Mouse (Mus musculus) neural tube, embryonic 13.5 days (tissue): ENCODE data around the gene Krtap5-3. TPM values are rescaled to one million over a fixed set of nuclear protein-coding genes. Genes with fewer than 3 reads are reported as not detected.
"Not testable (repeated sequence)": the region's sequence is repeated elsewhere in the genome, so short reads cannot be mapped to it uniquely, and the experiment has no call there.

Source experiments
- ATAC-seq: fragments of 200-750 bp; cut with Nextera tagmentation; 2 replicates; pipeline ENCODE4 v1.8.0; 2017; ENCODE audit warnings: low read depth, mild to moderate bottlenecking, moderate TSS enrichment, moderate library complexity
- H3K27ac ChIP-seq: fragments of 300-500 bp; sonication (generic); replicated peaks from 2 replicates; pipeline ENCODE4 v1.5.1; 2015; ENCODE audit warnings: moderate library complexity, mild to moderate bottlenecking, inconsistent platforms
- H3K27me3 ChIP-seq: fragments of 300-500 bp; sonication (generic); 2 replicates; pipeline ENCODE4 v1.6.1; 2015; ENCODE audit warnings: mild to moderate bottlenecking, inconsistent platforms
- H3K36me3 ChIP-seq: fragments of 300-500 bp; sonication (generic); 2 replicates; pipeline ENCODE4 v1.6.1; 2015; ENCODE audit warnings: mild to moderate bottlenecking, inconsistent platforms
- H3K4me1 ChIP-seq: fragments of 300-500 bp; sonication (generic); replicated peaks from 2 replicates; pipeline ENCODE4 v1.6.1; 2015; ENCODE audit warnings: inconsistent platforms
- H3K4me2 ChIP-seq: fragments of 300-500 bp; sonication (generic); 2 replicates; pipeline ENCODE4 v1.6.1; 2015; ENCODE audit warnings: inconsistent platforms, mild to moderate bottlenecking, moderate library complexity
- H3K4me3 ChIP-seq: fragments of 300-500 bp; sonication (generic); 2 replicates; pipeline ENCODE4 v1.5.1; 2015; ENCODE audit warnings: mild to moderate bottlenecking, inconsistent platforms
- H3K9ac ChIP-seq: fragments of 300-500 bp; sonication (generic); 2 replicates; pipeline ENCODE4 v1.6.1; 2015; ENCODE audit warnings: moderate library complexity, mild to moderate bottlenecking, inconsistent platforms
- H3K9me3 ChIP-seq: fragments of 300-500 bp; sonication (generic); 2 replicates; pipeline ENCODE4 v1.6.1; 2016; ENCODE audit warnings: inconsistent platforms
- WGBS: fragments of 180-500 bp; shearing (Covaris S2); methylation state at CpG from one replicate; pipeline ENCODE4 v1.1.7; 2015; 5-methylcytosine and 5-hydroxymethylcytosine counted together
- polyA plus RNA-seq: library from polyadenylated mRNA; unstranded; fragments of >200 nt; fragmentation: Nextera tagmentation; extraction: Ambion mirVana; gene quantifications from 2 replicates; pipeline ENCODE4 v1.2.1, GENCODE M21; 2015

The Krtap5-3 gene
- polyA plus RNA-seq, 1 experiment from 2014 or later: not detected

- Histone ChIP-seq H3K9me3 (no peaks in the 10 kb centered on the region), H3K4me3 (no peak overlapping the region), H3K4me2 (no peak overlapping the region), H3K9ac (no peak overlapping the region), H3K27me3 (no peaks in the 10 kb centered on the region), H3K36me3 (no peaks in the 10 kb centered on the region), H3K27ac (no peak overlapping the region), H3K4me1 (no peaks in the 10 kb centered on the region)
- no peak for ATAC-seq
These were observed 4.3 kb downstream of the Krtap5-3 start for GRCm38 (mm10) chr7:142205488-142205887.

GRCm38 (mm10) chr7:142206891-142207290 lies 5.7 kb downstream of the Krtap5-3 start:
- not testable (repeated sequence) for H3K36me3 ChIP-seq, H3K4me2 ChIP-seq, H3K27ac ChIP-seq, H3K9ac ChIP-seq, H3K4me3 ChIP-seq, ATAC-seq, H3K9me3 ChIP-seq, H3K4me1 ChIP-seq, H3K27me3 ChIP-seq
- WGBS: 80% methylated on average over 5 of the region's 5 CpGs

GRCm38 (mm10) chr7:142211559-142211958 lies 10.4 kb downstream of the Krtap5-3 start, which contains the start of gene Gm7579:
Gene Gm7579 (plus strand): TSS chr7:142211859.
- Histone ChIP-seq H3K9me3 (no peaks in the 10 kb centered on the region), H3K9ac (no peak within 1 kb of the TSS), H3K27ac (no peak within 1 kb of the TSS), H3K27me3 (no peaks in the 10 kb centered on the region), H3K36me3 (no peaks in the 10 kb centered on the region), H3K4me2 (no peak within 1 kb of the TSS), H3K4me1 (no peaks in the 10 kb centered on the region), H3K4me3 (no peak within 1 kb of the TSS)
- no peak for ATAC-seq
- 73% methylated on average over 1 of the region's 1 CpGs for WGBS

GRCm38 (mm10) chr7:142212136-142212535 lies 11.0 kb downstream of the Krtap5-3 start:
- not testable (repeated sequence) for H3K4me1 ChIP-seq, H3K4me2 ChIP-seq, H3K36me3 ChIP-seq, H3K9ac ChIP-seq, H3K27ac ChIP-seq, H3K4me3 ChIP-seq, H3K27me3 ChIP-seq, ATAC-seq, H3K9me3 ChIP-seq
- WGBS: 57% methylated on average over 1 of the region's 1 CpGs

GRCm38 (mm10) chr7:142224518-142224917 lies 23.4 kb downstream of the Krtap5-3 start:
- no peak overlapping the region for H3K27ac ChIP-seq
- no peak overlapping the region for H3K9ac ChIP-seq
- no peaks in the 10 kb centered on the region for H3K4me1 ChIP-seq
- H3K9me3 ChIP-seq: no peaks in the 10 kb centered on the region
- ATAC-seq: no peak
- no peaks in the 10 kb centered on the region for H3K27me3 ChIP-seq
- H3K4me3 ChIP-seq: no peak overlapping the region
- 51% methylated on average over 2 of the region's 2 CpGs for WGBS
- no peak overlapping the region for H3K4me2 ChIP-seq
- no peaks in the 10 kb centered on the region for H3K36me3 ChIP-seq

- not testable (repeated sequence) for H3K27me3 ChIP-seq, ATAC-seq, H3K4me3 ChIP-seq, H3K4me1 ChIP-seq, H3K36me3 ChIP-seq, H3K4me2 ChIP-seq, H3K9ac ChIP-seq, H3K27ac ChIP-seq, H3K9me3 ChIP-seq
- WGBS: 36% methylated on average over 3 of the region's 3 CpGs
These were observed 28.7 kb downstream of the Krtap5-3 start, which contains the start of gene Krtap5-5 for GRCm38 (mm10) chr7:142229871-142230270. Gene Krtap5-5 (minus strand): TSS chr7:142229971.

GRCm38 (mm10) chr7:142231540-142231939 lies 30.4 kb downstream of the Krtap5-3 start:
- ATAC-seq: no peak
- no peak overlapping the region for H3K27ac ChIP-seq
- 50% methylated on average over 1 of the region's 1 CpGs for WGBS
- H3K27me3 ChIP-seq: no peaks in the 10 kb centered on the region
- no peak overlapping the region for H3K9ac ChIP-seq
- H3K4me3 ChIP-seq: no peak overlapping the region
- no peaks in the 10 kb centered on the region for H3K36me3 ChIP-seq
- H3K9me3 ChIP-seq: peaks cover 11% of the 10 kb centered on the region; the same call in 1 of the 2 replicates
- H3K4me1 ChIP-seq: no peaks in the 10 kb centered on the region
- no peak overlapping the region for H3K4me2 ChIP-seq

GRCm38 (mm10) chr7:142240978-142241377 lies 39.8 kb downstream of the Krtap5-3 start, which contains the start of gene Gm40460:
Gene Gm40460 (minus strand): TSS chr7:142241078.
- no peaks in the 10 kb centered on the region for H3K9me3 ChIP-seq
- H3K27me3 ChIP-seq: no peaks in the 10 kb centered on the region
- H3K9ac ChIP-seq: no peak within 1 kb of the TSS
- no peaks in the 10 kb centered on the region for H3K36me3 ChIP-seq
- 52% methylated on average over 2 of the region's 2 CpGs for WGBS
- H3K27ac ChIP-seq: no peak within 1 kb of the TSS
- no peak within 1 kb of the TSS for H3K4me3 ChIP-seq
- H3K4me1 ChIP-seq: no peaks in the 10 kb centered on the region
- ATAC-seq: no peak
- no peak within 1 kb of the TSS for H3K4me2 ChIP-seq

GRCm38 (mm10) chr7:142249824-142250223 lies 48.7 kb downstream of the Krtap5-3 start:
- H3K4me1 ChIP-seq: no peaks in the 10 kb centered on the region
- 0% methylated on average over 1 of the region's 1 CpGs for WGBS
- H3K27me3 ChIP-seq: no peaks in the 10 kb centered on the region; the same call in 1 of the 2 replicates
- ATAC-seq: no peak
- H3K9me3 ChIP-seq: no peaks in the 10 kb centered on the region
- H3K4me3 ChIP-seq: no peak overlapping the region
- no peak overlapping the region for H3K27ac ChIP-seq
- no peak overlapping the region for H3K4me2 ChIP-seq
- no peak overlapping the region for H3K9ac ChIP-seq
- no peaks in the 10 kb centered on the region for H3K36me3 ChIP-seq

Other genes with a start within 250 kb of the Krtap5-3 start
- gene Mob2, start 140.3 kb upstream of the Krtap5-3 start, polyA plus RNA-seq: 51.3 and 52.8 TPM in 2 replicates
- 88.4 and 96.1 TPM in 2 replicates for gene Dusp8, start 105.5 kb upstream of the Krtap5-3 start, polyA plus RNA-seq
- not detected in 2 replicates for gene Gm45618, start 80.6 kb upstream of the Krtap5-3 start, polyA plus RNA-seq
- not detected in 2 replicates for gene Gm39115, start 65.3 kb upstream of the Krtap5-3 start, polyA plus RNA-seq
- not detected in 2 replicates for gene Gm45337, start 56.8 kb upstream of the Krtap5-3 start, polyA plus RNA-seq
- not detected in 2 replicates for gene Gm29735, start 44.3 kb upstream of the Krtap5-3 start, polyA plus RNA-seq
- not detected in 2 replicates for gene Gm4553, start 35.6 kb upstream of the Krtap5-3 start, polyA plus RNA-seq
- not detected in 2 replicates for gene Krtap5-2, start 25.4 kb upstream of the Krtap5-3 start, polyA plus RNA-seq
- gene Gm10153, start 11.0 kb upstream of the Krtap5-3 start, polyA plus RNA-seq: not detected in 2 replicates
- gene Gm7579, start 10.5 kb downstream of the Krtap5-3 start, polyA plus RNA-seq: not detected in 2 replicates
- gene Krtap5-5, start 28.6 kb downstream of the Krtap5-3 start, polyA plus RNA-seq: not detected in 2 replicates
- gene Gm40460, start 39.7 kb downstream of the Krtap5-3 start, polyA plus RNA-seq: not detected in 2 replicates
- gene Gm2431, start 57.0 kb downstream of the Krtap5-3 start, polyA plus RNA-seq: not detected in 2 replicates
- gene Gm4559, start 73.0 kb downstream of the Krtap5-3 start, polyA plus RNA-seq: not detected in 2 replicates
- gene Krtap5-1, start 95.8 kb downstream of the Krtap5-3 start, polyA plus RNA-seq: not detected in 2 replicates
- gene Krtap5-4, start 102.2 kb downstream of the Krtap5-3 start, polyA plus RNA-seq: not detected in 2 replicates
- 2.5 and 3.0 TPM in 2 replicates for gene Ifitm10, start 172.4 kb downstream of the Krtap5-3 start, polyA plus RNA-seq
- 1.9 TPM in 1 of 2 replicates, not detected in the other for gene Gm49369, start 181.3 kb downstream of the Krtap5-3 start, polyA plus RNA-seq
- 282 and 288 TPM in 2 replicates for gene Ctsd, start 186.7 kb downstream of the Krtap5-3 start, polyA plus RNA-seq
- gene Syt8, start 233.5 kb downstream of the Krtap5-3 start, polyA plus RNA-seq: 0.39 TPM in 1 of 2 replicates, not detected in the other
- 2.2 and 8.9 TPM in 2 replicates for gene Tnni2, start 240.4 kb downstream of the Krtap5-3 start, polyA plus RNA-seq